Mouse (Mus musculus) heart, adult 9 months (tissue): ENCODE data around the gene Mturn.

Experiments
- DNase-seq, 2 experiments: peaks; one replicate each; pipeline ENCODE4 v3.0.0; 2022; ENCODE audit warnings: low spot score in 2 of 2

Gene Mturn

DNA sequence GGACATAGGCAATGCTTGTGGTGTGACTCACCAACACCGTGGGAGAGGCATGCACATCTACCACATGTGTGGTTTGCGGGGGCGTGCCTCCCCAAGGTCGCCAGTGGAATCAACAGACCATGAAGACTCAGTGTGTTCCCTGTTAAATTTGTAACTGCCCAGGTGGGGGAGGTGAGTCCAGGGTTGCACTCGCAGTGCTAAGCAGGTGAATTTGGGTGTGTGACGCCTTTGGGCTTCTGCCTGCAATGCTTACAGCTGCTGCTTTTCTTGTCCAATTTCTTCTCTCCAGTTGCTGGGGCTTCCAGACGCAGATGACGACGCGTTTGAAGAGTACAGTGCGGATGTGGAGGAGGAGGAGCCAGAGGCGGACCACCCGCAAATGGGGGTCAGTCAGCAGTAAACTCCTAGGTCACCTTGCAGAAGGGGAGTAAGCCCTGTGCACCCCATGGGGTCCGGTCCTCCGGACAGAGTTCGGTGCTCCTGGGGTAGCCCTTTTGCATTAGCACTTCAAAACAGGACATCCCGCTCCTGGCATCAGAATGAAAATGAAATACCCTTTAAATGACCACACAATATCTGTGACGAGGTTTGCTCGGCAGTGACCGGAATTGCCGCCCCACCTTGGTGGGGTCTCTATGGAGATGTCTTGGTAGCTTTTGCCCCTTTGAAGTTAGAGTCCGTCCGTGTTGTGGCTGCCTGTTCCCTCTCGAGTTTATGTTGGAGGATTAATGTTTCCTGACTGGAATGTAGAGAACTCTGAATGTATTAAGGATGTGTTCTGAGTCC lies 17.5 kb downstream of the Mturn start:
- peak in 1 of 2 experiments; percentile 15 for DNase-seq

- peak; percentile 69 to 78 for DNase-seq
Observed at GRCm38 (mm10) chr6:54699477-54700056, 18.1 kb downstream of the Mturn start.

DNA sequence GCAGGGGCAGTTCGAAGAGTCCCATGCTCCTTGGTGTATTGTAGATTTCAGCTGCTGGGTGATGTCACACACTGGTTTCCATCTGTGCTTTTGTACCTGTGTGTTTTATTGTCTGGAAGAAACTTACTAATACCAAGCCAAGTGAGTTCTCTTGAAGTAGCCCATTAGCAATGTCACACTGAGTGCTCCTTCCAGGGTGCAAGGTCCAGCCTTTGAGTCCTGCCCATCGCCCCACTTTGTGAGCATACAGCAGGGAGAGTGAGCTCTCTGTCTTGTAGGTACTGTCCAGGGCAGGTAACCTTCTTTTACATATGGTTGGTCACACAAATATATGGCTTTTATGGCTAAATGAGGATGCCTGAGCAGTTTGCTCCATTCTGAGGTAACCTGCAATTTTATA lies 19.1 kb downstream of the Mturn start:
- no peak for DNase-seq

- DNase-seq: no peak
Observed at GRCm38 (mm10) chr6:54701901-54702300, 20.5 kb downstream of the Mturn start.

GRCm38 (mm10) chr6:54703633-54704538 lies 22.5 kb downstream of the Mturn start:
- DNase-seq: no peak

GRCm38 (mm10) chr6:54704539-54704845 lies 23.1 kb downstream of the Mturn start:
- no peak for DNase-seq

DNA sequence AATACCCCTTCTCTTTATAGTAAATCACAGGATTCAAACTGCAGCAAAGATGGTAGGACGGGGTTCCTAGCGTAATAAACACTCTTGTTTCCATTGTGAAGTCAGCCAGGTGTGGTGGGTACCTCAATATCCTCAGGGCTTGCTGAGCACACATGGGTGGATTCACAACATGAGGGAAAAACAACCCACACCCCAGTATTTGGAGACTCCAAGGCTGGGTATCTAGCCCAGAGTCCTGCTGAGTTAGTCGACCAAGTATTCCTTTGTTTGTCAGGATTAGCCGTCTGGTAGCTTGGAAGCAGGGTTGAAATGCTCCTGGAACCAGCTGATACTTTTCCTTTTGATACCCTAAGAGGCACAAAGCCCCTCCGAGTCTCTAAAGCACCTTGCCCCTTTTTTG lies 23.4 kb downstream of the Mturn start:
- no peak for DNase-seq

DNA sequence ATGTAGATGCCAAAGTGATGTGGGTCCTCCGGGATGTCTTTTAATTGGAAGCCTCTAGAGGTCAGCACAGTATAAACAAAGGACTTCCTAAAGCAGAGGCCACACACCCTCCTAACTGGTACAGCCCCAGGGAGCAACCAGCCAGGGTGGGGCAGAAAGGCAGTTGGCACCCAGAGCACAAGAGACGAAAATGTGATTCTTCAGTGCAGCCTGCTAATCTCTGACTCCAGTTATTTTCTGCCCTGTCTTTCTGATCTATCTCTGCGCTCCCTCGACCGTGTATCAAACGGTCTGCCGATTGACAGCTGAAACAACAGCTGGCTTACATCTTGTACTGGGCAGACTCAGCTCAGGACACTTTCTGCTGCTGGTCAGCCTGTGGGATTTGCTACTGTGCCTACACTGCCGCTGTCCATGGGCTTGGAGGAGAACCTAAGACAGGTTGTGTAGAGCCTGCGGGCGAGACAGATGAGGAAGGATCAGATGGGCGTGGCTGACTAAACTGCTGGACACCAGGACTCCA lies 24.0 kb downstream of the Mturn start:
- peak; percentile 59 to 65 for DNase-seq

GRCm38 (mm10) chr6:54706099-54706498 lies 24.7 kb downstream of the Mturn start:
- DNase-seq: no peak

DNA sequence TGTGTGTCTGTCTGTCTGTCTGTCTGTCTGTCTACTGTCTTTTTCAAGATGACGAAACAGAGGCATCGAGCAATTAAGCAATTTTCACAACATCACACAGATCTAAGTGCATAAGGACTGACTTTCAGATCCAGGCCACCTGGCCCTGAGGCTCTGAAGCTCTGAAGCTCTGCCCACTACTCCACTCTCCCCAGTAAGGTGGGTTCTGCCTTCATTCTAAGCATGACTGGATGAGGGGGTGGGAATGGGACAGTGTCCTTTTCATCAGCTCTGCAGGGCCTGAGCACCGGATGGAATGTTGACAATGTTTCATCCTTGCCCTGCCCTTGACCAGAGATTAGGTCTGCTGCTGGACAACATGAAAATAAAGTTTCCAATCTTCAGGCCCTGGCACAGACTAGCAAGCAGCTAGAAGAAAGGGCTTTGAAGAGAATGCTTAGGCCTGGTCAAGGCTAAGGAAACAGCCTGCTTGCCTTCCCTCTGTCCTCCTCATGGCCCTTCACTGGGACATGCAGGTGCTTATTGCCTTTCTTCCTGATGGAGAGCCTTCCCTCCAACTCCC lies 25.3 kb downstream of the Mturn start:
- no peak for DNase-seq

DNA sequence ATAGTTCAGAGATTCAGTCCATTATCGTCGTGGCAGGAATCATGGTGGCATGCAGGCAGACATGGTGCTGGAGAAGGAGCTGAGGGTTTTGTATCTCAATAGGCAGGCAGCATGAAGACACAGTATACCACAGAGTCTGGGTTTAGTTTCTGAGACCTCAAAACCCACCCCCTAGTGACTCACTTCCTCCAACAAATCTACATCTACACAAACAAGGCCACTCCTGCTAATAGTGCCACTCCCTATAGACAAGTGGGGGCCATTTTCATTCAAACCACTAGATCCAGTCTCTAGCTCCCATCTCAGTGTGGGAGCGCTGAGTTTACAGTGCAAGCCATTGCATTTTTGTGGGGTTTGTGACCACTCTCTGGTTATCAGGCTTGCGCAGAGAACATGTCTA lies 27.2 kb downstream of the Mturn start:
- no peak for DNase-seq

DNA sequence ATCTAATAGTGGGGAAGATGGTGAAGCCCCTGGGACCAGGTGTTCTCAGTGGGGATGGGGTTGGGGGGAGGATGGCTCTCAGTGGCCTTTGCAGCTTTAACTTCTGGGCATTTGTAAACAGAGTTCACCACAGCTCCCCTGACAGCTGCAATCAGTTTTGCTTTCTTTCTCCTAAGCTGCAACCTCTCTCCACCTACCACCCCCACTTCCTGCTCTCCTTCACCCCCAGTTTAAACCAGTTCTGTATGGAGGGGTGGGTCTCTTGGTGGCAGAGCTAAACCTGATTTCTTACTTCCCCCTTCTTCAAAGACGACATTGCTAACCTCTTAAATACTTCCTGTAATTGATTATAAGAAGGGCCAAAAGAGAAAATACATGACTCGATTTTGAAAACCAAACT lies 34.3 kb downstream of the Mturn start:
- DNase-seq: no peak

DNA sequence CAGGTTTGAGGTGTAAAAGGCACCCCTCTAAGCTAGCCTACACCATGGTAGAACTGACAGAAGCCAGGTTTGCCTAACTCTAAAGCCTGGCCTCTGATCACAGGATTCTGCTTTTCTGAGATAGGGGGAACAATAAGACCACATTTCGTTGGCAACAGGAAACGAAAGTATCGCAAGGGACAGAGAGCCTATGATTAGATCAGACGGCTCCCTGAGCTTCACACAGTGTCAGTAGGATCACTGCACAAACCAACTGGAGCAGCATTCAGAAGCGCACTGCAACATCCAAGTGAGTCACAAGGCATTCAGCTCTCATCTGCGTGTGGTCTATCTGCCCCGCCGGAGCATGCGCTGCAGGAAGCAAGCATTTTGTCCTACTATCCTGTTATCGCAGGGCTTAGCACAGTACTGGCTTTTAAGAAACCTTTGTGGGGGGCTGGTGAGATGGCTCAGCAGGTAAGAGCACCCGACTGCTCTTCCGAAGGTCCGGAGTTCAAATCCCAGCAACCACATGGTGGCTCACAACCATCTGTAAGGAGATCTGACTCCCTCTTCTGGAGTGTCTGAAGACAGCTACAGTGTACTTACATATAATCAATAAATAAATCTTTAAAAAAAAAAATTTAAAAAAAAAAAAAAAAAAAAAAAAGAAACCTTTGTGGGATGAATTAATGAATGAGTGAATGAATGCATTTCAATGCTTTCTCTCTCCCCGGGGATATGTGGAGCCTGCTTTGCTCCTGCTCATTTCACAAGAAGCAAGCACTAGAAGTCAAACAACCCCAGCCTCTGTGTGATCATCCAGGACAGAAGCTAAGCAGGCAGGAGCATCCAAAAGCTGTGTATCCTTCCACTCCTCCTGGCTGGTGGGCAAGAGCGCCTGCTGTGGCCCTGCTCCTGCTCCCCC lies 37.6 kb downstream of the Mturn start:
- DNase-seq: peak; percentile 10 to 26

DNA sequence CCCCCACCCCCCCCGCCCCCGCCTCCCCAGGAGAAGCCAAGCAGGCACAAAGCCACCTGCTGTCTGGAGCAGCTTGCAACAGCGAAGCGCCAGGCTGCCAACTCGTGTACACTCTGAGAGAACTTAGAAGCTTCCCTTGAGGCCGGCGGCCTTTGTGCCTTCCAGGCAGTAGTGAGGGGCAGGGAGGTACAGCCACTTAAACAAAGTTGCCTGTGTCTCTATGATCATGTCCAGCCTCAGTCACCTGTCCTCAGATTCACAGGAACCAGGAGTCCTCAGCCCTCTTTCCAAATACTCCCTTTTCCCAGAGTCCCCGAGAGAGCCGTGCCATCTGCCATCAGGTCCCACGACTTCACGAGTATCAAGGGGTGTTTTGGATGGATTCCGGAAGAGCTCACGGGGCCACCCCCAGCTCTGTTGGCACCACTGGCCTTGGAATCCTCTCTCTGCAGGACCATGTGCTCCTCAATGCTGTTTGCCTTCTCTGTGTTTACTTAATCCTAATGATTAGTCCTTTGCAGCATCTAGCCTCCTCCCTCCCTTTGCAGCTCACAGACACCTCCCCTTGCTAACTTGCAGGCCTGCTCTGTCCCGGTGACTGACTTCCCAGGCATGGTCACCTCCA lies 38.4 kb downstream of the Mturn start:
- no peak for DNase-seq

DNA sequence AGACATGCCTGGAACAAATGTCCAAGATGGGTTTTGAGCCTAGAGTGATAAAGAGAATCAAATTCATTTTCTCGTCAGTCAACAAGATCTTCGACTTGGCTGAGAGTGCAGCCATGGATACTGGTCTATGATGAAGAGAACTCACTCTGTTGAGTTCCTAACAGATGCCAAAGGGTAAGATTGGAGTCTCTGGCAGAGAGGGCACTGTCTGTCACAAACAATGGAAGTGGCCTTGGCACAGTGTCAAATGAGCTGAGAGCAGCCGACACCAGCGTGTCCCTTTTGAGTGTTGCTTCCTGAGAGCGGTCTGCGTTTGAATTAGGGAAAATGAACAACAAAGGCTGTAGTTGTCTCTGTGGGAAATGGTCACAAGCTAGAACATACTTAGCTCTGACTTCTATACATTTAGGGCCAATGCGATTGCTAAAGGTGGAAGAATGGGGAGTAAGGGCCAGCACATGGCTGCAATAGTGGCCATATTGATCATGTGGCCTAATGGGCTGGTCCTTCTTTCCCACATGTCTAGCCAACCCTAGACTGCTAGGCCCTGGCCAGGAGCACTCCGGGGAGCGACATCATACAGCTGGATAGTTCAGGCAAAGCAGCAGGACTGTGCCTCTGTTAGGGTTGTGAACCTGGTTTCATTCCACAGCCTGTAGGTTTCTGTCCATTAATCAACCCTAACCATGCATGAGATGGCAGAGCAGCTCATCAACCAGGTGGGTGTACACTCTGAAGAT lies 39.3 kb downstream of the Mturn start:
- DNase-seq: no peak

- no peak for DNase-seq
Observed at GRCm38 (mm10) chr6:54721252-54721635, 39.8 kb downstream of the Mturn start.

- no peak for DNase-seq
Observed at GRCm38 (mm10) chr6:54726309-54726708, 44.9 kb downstream of the Mturn start.

GRCm38 (mm10) chr6:54726796-54727195 lies 45.4 kb downstream of the Mturn start:
- no peak for DNase-seq

GRCm38 (mm10) chr6:54727416-54727815 lies 46.0 kb downstream of the Mturn start:
- DNase-seq: no peak
